Mouse (Mus musculus): ENCODE measurements at regions not wholly inside any gene's neighbourhood (a gene's known extent, or its start where the extent isn't known, plus 50 kb on each side); places are given as distances from the start of the nearest gene placed in this dataset.

DNA sequence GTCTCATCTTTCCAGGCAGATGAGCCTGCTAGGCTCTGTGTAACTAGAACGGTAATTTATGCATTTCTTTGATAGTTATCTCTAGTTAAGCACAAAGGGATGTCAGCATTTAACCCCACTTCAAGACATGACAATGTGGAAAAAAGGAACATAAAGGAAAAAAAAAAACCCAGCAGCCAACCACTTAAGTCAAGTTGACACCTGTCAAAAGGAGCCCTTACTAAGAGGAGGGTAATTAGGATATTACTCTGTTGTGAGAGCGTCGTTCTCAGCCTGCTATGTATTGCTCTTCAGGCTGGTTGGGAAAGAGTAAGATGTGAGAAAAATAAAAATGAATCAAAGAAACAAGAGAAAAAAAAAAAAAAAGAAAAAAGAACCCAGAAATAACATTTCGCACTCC is 604.1 kb downstream of the Ttll7 start:
- no peak for TF ChIP-seq CTCF (IDR thresholded peaks at IDR 0.05)

DNA sequence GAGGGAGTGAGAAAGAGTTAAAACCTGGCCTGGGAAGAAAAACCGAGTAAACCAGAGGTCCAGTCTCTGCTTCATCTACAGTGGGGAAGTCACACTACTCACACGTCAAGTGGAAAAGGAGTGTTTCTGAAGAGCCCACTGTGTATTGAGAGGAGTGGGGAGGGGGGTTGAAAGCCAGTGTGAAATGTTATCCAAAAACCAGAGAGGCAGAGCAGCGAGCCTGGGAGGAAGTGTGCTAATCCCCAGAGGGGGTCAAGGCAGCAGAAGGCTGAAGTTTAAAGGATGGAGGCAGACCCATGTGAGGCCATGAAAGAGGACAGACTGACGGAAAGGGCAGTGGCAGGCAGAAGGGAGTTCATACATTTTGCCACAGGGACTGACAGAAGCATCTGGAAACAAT is 605.9 kb downstream of the Ttll7 start:
- no peak overlapping the region for H3K4me3 ChIP-seq
- DNase-seq = no peak
- no peak for TF ChIP-seq CTCF (IDR thresholded peaks at IDR 0.05)
- no peak overlapping the region for H3K27ac ChIP-seq
- intact Hi-C loops (cut with DNase I) = no loop called here

More for the DNA sequence above, 604.1 kb downstream of the Ttll7 start:
- Histone ChIP-seq H3K27ac (no peak overlapping the region), H3K4me3 (no peak overlapping the region)
- intact Hi-C loops (cut with DNase I) = no loop called here
- no peak for DNase-seq

DNA sequence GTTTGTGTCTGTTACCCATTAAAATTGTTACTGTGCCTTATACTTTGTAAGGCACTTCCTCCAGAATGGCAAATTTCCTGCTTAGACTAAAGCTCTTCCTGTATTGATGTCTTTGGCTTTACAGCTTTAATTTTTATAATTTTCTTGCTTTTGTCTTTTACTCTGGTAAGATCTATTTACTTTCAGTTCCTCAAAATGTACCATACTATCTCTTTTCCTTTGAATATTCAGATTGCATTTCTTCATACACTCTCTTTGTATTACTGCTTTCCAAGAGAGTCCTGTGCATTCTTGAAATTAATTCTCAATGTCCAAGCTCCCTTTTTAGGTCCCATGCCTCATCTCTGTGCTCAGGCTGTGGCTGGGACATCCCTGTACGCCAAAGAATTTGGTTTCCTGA is 627.7 kb downstream of the Ttll7 start:
- H3K4me3 ChIP-seq = no peak overlapping the region
- H3K27ac ChIP-seq = no peak overlapping the region
- TF ChIP-seq CTCF (IDR thresholded peaks at IDR 0.05) = no peak
- intact Hi-C loops (cut with DNase I) = no loop called here
- DNase-seq = no peak
